Mouse (Mus musculus): ENCODE measurements around the gene Dnah11. TPM values are rescaled to one million over a fixed set of nuclear protein-coding genes. Genes with fewer than 3 reads are reported as not detected.

Gene Dnah11
- polyA plus RNA-seq, 1 experiment: not detected

DNA sequence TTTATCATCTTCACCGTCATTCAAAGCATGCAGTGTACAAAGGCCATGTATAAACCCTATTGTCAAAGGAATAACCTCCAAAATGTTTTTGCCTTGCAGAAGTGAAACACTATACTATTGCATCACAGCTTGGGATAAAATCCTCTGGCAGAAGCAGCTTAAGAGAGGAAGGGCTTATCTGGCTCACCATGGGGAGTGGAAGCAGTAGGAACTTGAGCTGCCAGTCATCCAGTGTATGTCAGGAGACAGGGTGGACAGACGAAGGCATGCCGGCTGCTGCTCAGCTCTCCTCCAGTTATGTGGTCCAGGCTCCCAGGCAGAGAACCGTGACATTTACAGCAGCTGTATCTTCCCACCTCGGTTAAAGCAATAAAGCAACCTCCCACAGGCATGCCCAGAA is 366.7 kb downstream of the Dnah11 start:
- no peaks in the 10 kb centered on the region for H3K79me2 ChIP-seq (ENCODE audit: control insufficient read depth, insufficient read depth)
- no peak overlapping the region for H3ac ChIP-seq (ENCODE audit: control insufficient read depth, insufficient read length)
- TF ChIP-seq POLR2AphosphoS2 (IDR thresholded peaks at IDR 0.05; ENCODE audit: insufficient read length, low read depth) (no peak), SRF (IDR thresholded peaks at IDR 0.05; ENCODE audit: control insufficient read depth, insufficient read length, low read depth) (no peak), TCF3 (IDR thresholded peaks at IDR 0.05; ENCODE audit: insufficient read length, low read depth) (peak; percentile 6), MYOG (IDR thresholded peaks at IDR 0.05; ENCODE audit: control insufficient read depth in 1 of 3, insufficient read depth in 1 of 3, insufficient read length in 2 of 3, low read depth in 2 of 3) (peak in 2 of 3 experiments; percentile 32 to 64), CEBPB (IDR thresholded peaks at IDR 0.05; ENCODE audit: insufficient read depth, poor library complexity, severe bottlenecking) (peak; percentile 89), MYOD1 (IDR thresholded peaks at IDR 0.05; ENCODE audit: control insufficient read depth in 1 of 3, insufficient read length in 2 of 3, low read depth in 2 of 3) (peak in 1 of 3 experiments; percentile 62), POLR2A (IDR thresholded peaks at IDR 0.05; ENCODE audit: insufficient read length, low read depth) (no peak)
- H3K4me2 ChIP-seq (ENCODE audit: low read depth): no peak overlapping the region
- H3K4me3 ChIP-seq: no peak overlapping the region
- no peaks in the 10 kb centered on the region for H3K36me3 ChIP-seq (ENCODE audit: control insufficient read depth, insufficient read depth)
- H3K27me3 ChIP-seq (ENCODE audit: control insufficient read depth, insufficient read depth, insufficient read length): no peaks in the 10 kb centered on the region

DNA sequence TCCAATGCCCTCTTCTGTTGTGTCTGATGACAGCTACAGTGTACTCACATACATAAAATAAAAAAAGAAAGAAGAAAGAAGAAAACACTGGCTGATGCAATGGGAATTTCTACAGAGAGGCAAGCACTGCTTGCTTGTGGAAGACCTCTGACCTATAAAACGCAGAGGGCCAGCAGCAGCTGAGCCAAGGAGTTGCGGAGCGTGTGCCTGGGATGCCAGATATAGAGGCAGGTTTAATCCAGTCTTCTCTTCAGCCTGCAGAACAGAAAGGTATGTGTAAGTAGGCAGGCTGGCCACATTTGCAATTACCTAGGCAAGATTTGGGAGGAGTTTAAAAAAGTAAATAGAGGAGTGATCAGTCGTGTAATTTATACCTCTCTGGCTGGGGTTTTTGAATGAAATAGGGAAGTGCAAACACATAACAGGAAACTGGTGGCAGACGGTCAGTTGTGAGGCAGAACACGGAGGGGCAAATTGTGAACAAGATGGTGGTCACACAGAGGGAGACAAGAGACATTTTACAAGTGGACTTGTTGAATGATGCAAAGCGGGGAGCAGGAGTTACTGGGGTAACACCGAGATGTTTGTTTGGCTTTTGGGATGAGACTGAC is 367.4 kb downstream of the Dnah11 start:
- H3K4me3 ChIP-seq: no peak overlapping the region
- H3K4me2 ChIP-seq (ENCODE audit: low read depth): no peak overlapping the region
- H3ac ChIP-seq (ENCODE audit: control insufficient read depth, insufficient read length): no peak overlapping the region
- no peaks in the 10 kb centered on the region for H3K36me3 ChIP-seq (ENCODE audit: control insufficient read depth, insufficient read depth)
- TF ChIP-seq POLR2AphosphoS2 (IDR thresholded peaks at IDR 0.05; ENCODE audit: insufficient read length, low read depth): no peak
- peak in 1 of 3 experiments; percentile 23 for TF ChIP-seq MYOG (IDR thresholded peaks at IDR 0.05; ENCODE audit: control insufficient read depth in 1 of 3, insufficient read depth in 1 of 3, insufficient read length in 2 of 3, low read depth in 2 of 3)
- no peaks in the 10 kb centered on the region for H3K27me3 ChIP-seq (ENCODE audit: control insufficient read depth, insufficient read depth, insufficient read length)
- H3K79me2 ChIP-seq (ENCODE audit: control insufficient read depth, insufficient read depth): no peaks in the 10 kb centered on the region

GRCm38 (mm10) chr12:117828350-117828749 is 370.5 kb downstream of the Dnah11 start:
- TF ChIP-seq CEBPB (IDR thresholded peaks at IDR 0.05; ENCODE audit: insufficient read depth, poor library complexity, severe bottlenecking) (peak; percentile 74; the same call in 1 of the 2 replicates), MYOD1 (IDR thresholded peaks at IDR 0.05; ENCODE audit: control insufficient read depth in 1 of 3, insufficient read length in 2 of 3, low read depth in 2 of 3) (no peak)
- H3ac ChIP-seq (ENCODE audit: control insufficient read depth, insufficient read length): no peak overlapping the region

More at GRCm38 (mm10) chr12:117828350-117828749, 370.5 kb downstream of the Dnah11 start:
- Histone ChIP-seq H3K4me2 (ENCODE audit: low read depth) (peak overlapping the region; percentile 12), H3K79me2 (ENCODE audit: control insufficient read depth, insufficient read depth) (no peaks in the 10 kb centered on the region), H3K36me3 (ENCODE audit: control insufficient read depth, insufficient read depth) (no peaks in the 10 kb centered on the region), H3K4me3 (no peak overlapping the region), H3K27me3 (ENCODE audit: control insufficient read depth, insufficient read depth, insufficient read length) (no peaks in the 10 kb centered on the region)

Other genes with a start within 250 kb of the Dnah11 start
- 1.2 TPM for gene Sp4, start 102.4 kb upstream of the Dnah11 start, polyA plus RNA-seq (2012; fragmentation: generic; extraction: Trizol)

Data from myocyte (in vitro differentiated cells).